Mouse (Mus musculus) MEL (cell line): Measurements from ENCODE around the gene Pde4b. TPM values are rescaled to one million over a fixed set of nuclear protein-coding genes. Genes with fewer than 3 reads are reported as not detected.

ENCODE experiments used
- DNase-seq: peaks from one replicate; pipeline ENCODE4 v3.0.0; 2011; ENCODE audit warnings: low read depth, low spot score
- H3K27ac ChIP-seq: 2 replicates; pipeline ENCODE4 v1.5.1; 2012; ENCODE audit warnings: low read depth, mild to moderate bottlenecking, control low read depth, low read length, moderate library complexity; ENCODE audit not compliant: control insufficient read depth
- H3K27me3 ChIP-seq, 2 experiments: fragments of 150-350 bp in 1 of 2; sonication (generic) in 1 of 2; 2 replicates each; pipeline ENCODE4 v1.6.1; 2012; ENCODE audit warnings: low read length in 2 of 2, mild to moderate bottlenecking in 2 of 2, improper control_type of control experiment in 1 of 2, moderate library complexity in 1 of 2; ENCODE audit not compliant: insufficient read depth in 2 of 2, control insufficient read depth in 1 of 2
- H3K36me3 ChIP-seq, 2 experiments: 2 replicates each; pipeline ENCODE4 v1.6.1; 2012 to 2014; ENCODE audit warnings: low read length in 2 of 2, improper control_type of control experiment in 1 of 2, inconsistent platforms in 1 of 2, mild to moderate bottlenecking in 1 of 2; ENCODE audit not compliant: insufficient read depth in 2 of 2, control insufficient read depth in 1 of 2
- H3K4me1 ChIP-seq, 2 experiments: fragments of 150-350 bp in 1 of 2; sonication (generic) in 1 of 2; 2 replicates each; pipeline ENCODE4 v1.6.1; 2012; ENCODE audit warnings: low read length in 2 of 2, improper control_type of control experiment in 1 of 2, mild to moderate bottlenecking in 1 of 2; ENCODE audit not compliant: insufficient read depth in 2 of 2, control insufficient read depth in 1 of 2
- H3K4me3 ChIP-seq, 2 experiments: fragments of 150-350 bp in 1 of 2; sonication (generic) in 1 of 2; 2 replicates each; pipeline ENCODE4 v1.5.1; 2012; ENCODE audit warnings: low read depth in 2 of 2, low read length in 2 of 2, mild to moderate bottlenecking in 2 of 2, moderate library complexity in 2 of 2, control low read depth in 1 of 2, improper control_type of control experiment in 1 of 2; ENCODE audit not compliant: control insufficient read depth in 1 of 2, insufficient read depth in 1 of 2
- H3K79me2 ChIP-seq: 2 replicates; pipeline ENCODE4 v1.6.1; 2012; ENCODE audit warnings: mild to moderate bottlenecking, low read length, moderate library complexity; ENCODE audit not compliant: control insufficient read depth, poor library complexity, insufficient read depth
- H3K9ac ChIP-seq: 2 replicates; pipeline ENCODE4 v1.6.1; 2012; ENCODE audit warnings: low read depth, mild to moderate bottlenecking, control low read depth, low read length, moderate library complexity; ENCODE audit not compliant: control insufficient read depth, poor library complexity, severe bottlenecking
- H3K9me3 ChIP-seq: fragments of 150-350 bp; sonication (generic); replicated peaks from 2 replicates; pipeline ENCODE4 v1.6.1; 2012; ENCODE audit warnings: mild to moderate bottlenecking, low read length, improper control_type of control experiment, moderate library complexity; ENCODE audit not compliant: insufficient read depth
- CHD2 ChIP-seq: IDR thresholded peaks from 2 replicates; pipeline ENCODE4 v1.6.1; 2011; ENCODE audit warnings: low read length, improper control_type of control experiment
- ELF1 ChIP-seq: IDR thresholded peaks from 2 replicates; pipeline ENCODE4 v1.6.1; 2014; ENCODE audit warnings: low read depth, mild to moderate bottlenecking, inconsistent platforms, low read length, improper control_type of control experiment, moderate library complexity
- ETS1 ChIP-seq: IDR thresholded peaks from 2 replicates; pipeline ENCODE4 v1.6.1; 2012; ENCODE audit warnings: low read depth, mild to moderate bottlenecking, inconsistent platforms, low read length, improper control_type of control experiment, moderate library complexity
- GABPA ChIP-seq: IDR thresholded peaks from 2 replicates; pipeline ENCODE4 v1.6.1; 2012; ENCODE audit warnings: low read depth, mild to moderate bottlenecking, inconsistent platforms, low read length, improper control_type of control experiment, moderate library complexity
- HCFC1 ChIP-seq: IDR thresholded peaks from 2 replicates; pipeline ENCODE4 v1.6.1; 2012; ENCODE audit warnings: low read depth, mild to moderate bottlenecking, inconsistent platforms, low read length, improper control_type of control experiment, moderate library complexity
- JUND ChIP-seq: IDR thresholded peaks from 2 replicates; pipeline ENCODE4 v1.6.1; 2011; ENCODE audit warnings: low read depth, mild to moderate bottlenecking, improper control_type of control experiment, low read length
- MAX ChIP-seq: IDR thresholded peaks from 2 replicates; pipeline ENCODE4 v1.6.1; 2011; ENCODE audit warnings: low read length, improper control_type of control experiment
- MEF2A ChIP-seq: IDR thresholded peaks from 2 replicates; pipeline ENCODE4 v1.6.1; 2014; ENCODE audit warnings: low read depth, mild to moderate bottlenecking, inconsistent platforms, low read length, improper control_type of control experiment; ENCODE audit not compliant: poor library complexity, insufficient replicate concordance, severe bottlenecking; ENCODE audit errors: extremely low read depth
- MXI1 ChIP-seq: IDR thresholded peaks from 2 replicates; pipeline ENCODE4 v1.6.1; 2011; ENCODE audit warnings: mild to moderate bottlenecking, low read depth, low read length, improper control_type of control experiment
- NRF1 ChIP-seq: IDR thresholded peaks from 2 replicates; pipeline ENCODE4 v1.6.1; 2014; ENCODE audit warnings: low read depth, mild to moderate bottlenecking, inconsistent platforms, low read length, improper control_type of control experiment, moderate library complexity; ENCODE audit not compliant: poor library complexity, insufficient read depth, severe bottlenecking
- POLR2AphosphoS2 ChIP-seq: IDR thresholded peaks from 2 replicates; pipeline ENCODE4 v1.6.1; 2011; ENCODE audit warnings: low read length, improper control_type of control experiment
- RCOR1 ChIP-seq: IDR thresholded peaks from 2 replicates; pipeline ENCODE4 v1.6.1; 2012; ENCODE audit warnings: low read depth, mild to moderate bottlenecking, inconsistent platforms, low read length, improper control_type of control experiment
- SIN3A ChIP-seq: IDR thresholded peaks from 2 replicates; pipeline ENCODE4 v1.6.1; 2012; ENCODE audit warnings: low read length, improper control_type of control experiment, inconsistent platforms
- SMC3 ChIP-seq: IDR thresholded peaks from 2 replicates; pipeline ENCODE4 v1.6.1; 2011; ENCODE audit warnings: low read depth, low read length, improper control_type of control experiment
- TBP ChIP-seq: IDR thresholded peaks from 2 replicates; pipeline ENCODE4 v1.8.0; 2011; ENCODE audit warnings: low read depth, low read length, improper control_type of control experiment
- USF1 ChIP-seq: IDR thresholded peaks from 2 replicates; pipeline ENCODE4 v1.6.1; 2014; ENCODE audit warnings: low read depth, mild to moderate bottlenecking, inconsistent platforms, low read length, improper control_type of control experiment, moderate library complexity
- ZKSCAN1 ChIP-seq: IDR thresholded peaks from 2 replicates; pipeline ENCODE4 v1.6.1; 2012; ENCODE audit warnings: low read depth, mild to moderate bottlenecking, inconsistent platforms, low read length, improper control_type of control experiment, moderate library complexity
- ZMIZ1 ChIP-seq: IDR thresholded peaks from 2 replicates; pipeline ENCODE4 v1.6.1; 2012; ENCODE audit warnings: low read depth, mild to moderate bottlenecking, inconsistent platforms, low read length, improper control_type of control experiment, moderate library complexity
- ZNF384 ChIP-seq: IDR thresholded peaks from 2 replicates; pipeline ENCODE4 v1.6.1; 2012; ENCODE audit warnings: low read depth, mild to moderate bottlenecking, inconsistent platforms, low read length, improper control_type of control experiment
- polyA plus RNA-seq, 2 experiments: library from polyadenylated mRNA; stranded (reverse) in 1 of 2; unstranded in 1 of 2; fragments of >175 nt in 1 of 2; fragments of >200 nt in 1 of 2; gene quantifications; 2 replicates each; pipeline versions ENCODE4 v1.2.1 to v1.2.4; 2012; ENCODE audit warnings: low replicate concordance in 2 of 2, low read depth in 1 of 2; ENCODE audit not compliant: insufficient read length in 2 of 2, insufficient read depth in 1 of 2, missing spikeins in 1 of 2
- total RNA-seq: library from RNA; depleted of rRNA; stranded (reverse); fragments of 300-350 nt; gene quantifications from 2 replicates; pipeline ENCODE4 v1.2.3, GENCODE M21; 2012

The Pde4b gene
- total and polyA plus RNA-seq, 3 experiments: 2.7 to 6.0 TPM; not detected in 1

- no peaks in the 10 kb centered on the region for H3K9me3 ChIP-seq
- no peak for DNase-seq
- H3K27me3 ChIP-seq: no peaks in the 10 kb centered on the region
- no peak overlapping the region for H3K4me3 ChIP-seq
- no peak overlapping the region for H3K9ac ChIP-seq
- no peaks in the 10 kb centered on the region for H3K4me1 ChIP-seq
- no peak overlapping the region for H3K27ac ChIP-seq
- no peaks in the 10 kb centered on the region for H3K79me2 ChIP-seq
- no peaks in the 10 kb centered on the region for H3K36me3 ChIP-seq
- TF ChIP-seq CHD2 (no peak), MAX (no peak), ZNF384 (no peak), USF1 (no peak), POLR2AphosphoS2 (no peak), TBP (no peak), MEF2A (no peak), MXI1 (no peak), RCOR1 (no peak), GABPA (no peak)
- TF ChIP-seq, all 39 proteins: peak for 0
These were observed 287.3 kb downstream of the Pde4b start for GRCm38 (mm10) chr4:102374614-102375013.

- Histone ChIP-seq H3K9ac (no peak overlapping the region), H3K9me3 (no peaks in the 10 kb centered on the region), H3K27ac (no peak overlapping the region), H3K36me3 (no peaks in the 10 kb centered on the region), H3K4me1 (no peaks in the 10 kb centered on the region), H3K79me2 (no peaks in the 10 kb centered on the region), H3K27me3 (no peaks in the 10 kb centered on the region), H3K4me3 (no peak overlapping the region)
- no peak for DNase-seq
- TF ChIP-seq ETS1: no peak
- no peak for TF ChIP-seq HCFC1
- TF ChIP-seq MEF2A: no peak
- no peak for TF ChIP-seq SIN3A
- no peak for TF ChIP-seq USF1
- no peak for TF ChIP-seq RCOR1
- no peak for TF ChIP-seq ZMIZ1
- TF ChIP-seq JUND: no peak
- no peak for TF ChIP-seq GABPA
- TF ChIP-seq ELF1: no peak
- TF ChIP-seq SMC3: no peak
- TF ChIP-seq MXI1: no peak
- no peak for TF ChIP-seq ZKSCAN1
- no peak for TF ChIP-seq ZNF384
- no peak for TF ChIP-seq NRF1
These were observed 295.6 kb downstream of the Pde4b start for GRCm38 (mm10) chr4:102382763-102383505.
